Mouse (Mus musculus): Measurements from ENCODE around the gene Cib3. TPM values are rescaled to one million over a fixed set of nuclear protein-coding genes. Genes with fewer than 3 reads are reported as not detected.

Cib3 gene
- polyA plus RNA-seq, 1 experiment from 2014 or later = not detected

DNA sequence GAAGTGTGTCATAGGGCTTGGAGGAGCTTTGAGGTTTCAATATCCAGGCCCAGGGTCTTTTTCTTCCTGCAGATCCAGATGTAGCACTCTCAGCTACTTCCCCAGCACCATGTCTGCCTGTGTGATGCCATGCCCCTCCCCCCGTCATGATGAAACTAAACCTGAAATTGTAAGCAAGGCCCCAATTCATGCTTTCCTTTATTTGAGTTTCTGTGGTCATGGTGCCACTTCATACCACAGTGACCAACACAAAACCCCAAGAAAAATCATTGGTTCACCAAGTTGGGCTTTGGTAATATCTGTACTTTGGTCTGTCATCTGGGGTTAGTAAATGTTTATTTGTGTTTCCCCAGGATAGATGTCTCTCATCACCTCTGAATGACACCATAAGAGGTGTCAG, 4.1 kb downstream of the Cib3 start:
- Histone ChIP-seq H3K4me2 (replicated peaks) (no peak overlapping the region), H3K27ac (no peak overlapping the region), H3K9me3 (no peaks in the 10 kb centered on the region), H3K9ac (no peak overlapping the region), H3K4me1 (replicated peaks) (no peaks in the 10 kb centered on the region), H3K36me3 (no peaks in the 10 kb centered on the region), H3K4me3 (replicated peaks) (no peak overlapping the region), H3K27me3 (replicated peaks) (0 out of 2 replicates have a peak, but pooled peaks cover 2% of the 10 kb centered on the region)
- 72% methylated on average over 1 of the region's 1 CpGs for WGBS
- ATAC-seq = no peak

DNA sequence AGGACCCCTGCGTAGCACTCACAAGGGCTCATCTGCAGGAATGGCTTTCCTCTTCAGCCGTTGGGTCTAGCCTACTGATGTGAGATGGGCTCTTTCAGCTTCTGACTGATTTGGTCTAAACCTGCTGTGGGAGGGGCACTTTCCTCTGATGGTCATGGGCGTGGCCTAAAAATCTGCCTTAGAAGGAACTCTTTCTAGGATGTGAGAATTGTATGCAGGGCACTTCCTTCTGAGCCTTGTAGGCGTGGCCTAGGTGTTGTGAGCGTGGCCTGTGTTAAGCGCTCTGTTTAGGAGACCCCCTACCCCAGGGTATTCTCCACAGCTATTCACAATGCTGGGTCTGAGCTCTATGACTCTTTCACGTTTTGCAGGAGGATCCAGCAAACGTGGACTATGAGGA, 14.6 kb downstream of the Cib3 start:
- no peaks in the 10 kb centered on the region for H3K27me3 ChIP-seq (replicated peaks)
- no peak for ATAC-seq
- H3K4me3 ChIP-seq (replicated peaks) = no peak overlapping the region
- H3K4me2 ChIP-seq (replicated peaks) = no peak overlapping the region
- WGBS = 68% methylated on average over 8 of the region's 8 CpGs
- no peak overlapping the region for H3K9ac ChIP-seq
- no peaks in the 10 kb centered on the region for H3K36me3 ChIP-seq
- no peak overlapping the region for H3K27ac ChIP-seq
- H3K9me3 ChIP-seq = 0 out of 2 replicates have a peak, but pooled peaks cover 8% of the 10 kb centered on the region
- no peaks in the 10 kb centered on the region for H3K4me1 ChIP-seq (replicated peaks)

DNA sequence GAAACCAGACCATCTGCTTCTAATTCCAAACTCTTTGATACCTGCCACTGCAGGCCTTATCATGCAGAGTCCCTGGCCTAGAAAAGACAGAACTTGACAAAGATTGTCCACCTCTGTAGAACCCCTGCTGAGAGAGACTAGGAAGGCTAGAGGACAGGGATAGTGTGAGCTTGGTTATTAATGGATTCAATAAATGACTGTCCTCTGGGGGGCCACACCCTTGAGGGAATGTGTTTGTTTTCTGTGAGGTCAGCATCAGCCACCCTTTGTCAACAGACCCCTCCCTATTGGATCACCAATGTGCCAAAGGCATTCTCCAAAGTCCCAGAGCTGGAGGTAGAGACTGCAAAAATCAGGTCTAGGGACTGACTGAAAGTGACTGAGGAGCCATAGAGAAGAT, 20.6 kb downstream of the Cib3 start:
- Histone ChIP-seq H3K9me3 (no peaks in the 10 kb centered on the region), H3K27me3 (replicated peaks) (no peaks in the 10 kb centered on the region), H3K36me3 (no peaks in the 10 kb centered on the region), H3K4me2 (replicated peaks) (no peak overlapping the region), H3K27ac (no peak overlapping the region), H3K4me1 (replicated peaks) (no peaks in the 10 kb centered on the region), H3K4me3 (replicated peaks) (no peak overlapping the region), H3K9ac (no peak overlapping the region)
- ATAC-seq = no peak

DNA sequence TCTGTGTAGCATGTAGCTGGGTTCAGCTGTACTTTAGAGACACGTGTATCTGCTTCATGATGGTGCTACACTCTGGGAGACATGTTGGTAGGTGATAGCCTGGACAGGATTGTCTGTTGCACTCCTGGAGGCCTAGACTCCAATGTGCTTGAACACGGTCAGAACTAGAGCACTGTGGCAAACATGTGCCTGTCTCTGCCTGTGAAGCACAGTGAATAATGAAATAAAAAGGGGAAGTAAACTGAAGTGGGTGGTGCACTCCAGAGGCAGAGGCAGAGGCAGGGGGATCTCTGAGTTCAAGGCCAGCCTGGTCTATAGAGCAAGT, 22.5 kb downstream of the Cib3 start:
- no peaks in the 10 kb centered on the region for H3K36me3 ChIP-seq
- H3K9me3 ChIP-seq = no peaks in the 10 kb centered on the region
- peak overlapping the region; percentile 37 for H3K4me2 ChIP-seq (replicated peaks)
- H3K4me3 ChIP-seq (replicated peaks) = 0 out of 2 replicates have a peak overlapping the region, but pooled peaks have one; percentile 14
- WGBS = 71% methylated on average over 2 of the region's 2 CpGs
- H3K4me1 ChIP-seq (replicated peaks) = no peaks in the 10 kb centered on the region
- H3K9ac ChIP-seq = no peak overlapping the region
- H3K27me3 ChIP-seq (replicated peaks) = no peaks in the 10 kb centered on the region
- no peak for ATAC-seq
- peak overlapping the region; percentile 66; the same call in 1 of the 2 replicates for H3K27ac ChIP-seq

DNA sequence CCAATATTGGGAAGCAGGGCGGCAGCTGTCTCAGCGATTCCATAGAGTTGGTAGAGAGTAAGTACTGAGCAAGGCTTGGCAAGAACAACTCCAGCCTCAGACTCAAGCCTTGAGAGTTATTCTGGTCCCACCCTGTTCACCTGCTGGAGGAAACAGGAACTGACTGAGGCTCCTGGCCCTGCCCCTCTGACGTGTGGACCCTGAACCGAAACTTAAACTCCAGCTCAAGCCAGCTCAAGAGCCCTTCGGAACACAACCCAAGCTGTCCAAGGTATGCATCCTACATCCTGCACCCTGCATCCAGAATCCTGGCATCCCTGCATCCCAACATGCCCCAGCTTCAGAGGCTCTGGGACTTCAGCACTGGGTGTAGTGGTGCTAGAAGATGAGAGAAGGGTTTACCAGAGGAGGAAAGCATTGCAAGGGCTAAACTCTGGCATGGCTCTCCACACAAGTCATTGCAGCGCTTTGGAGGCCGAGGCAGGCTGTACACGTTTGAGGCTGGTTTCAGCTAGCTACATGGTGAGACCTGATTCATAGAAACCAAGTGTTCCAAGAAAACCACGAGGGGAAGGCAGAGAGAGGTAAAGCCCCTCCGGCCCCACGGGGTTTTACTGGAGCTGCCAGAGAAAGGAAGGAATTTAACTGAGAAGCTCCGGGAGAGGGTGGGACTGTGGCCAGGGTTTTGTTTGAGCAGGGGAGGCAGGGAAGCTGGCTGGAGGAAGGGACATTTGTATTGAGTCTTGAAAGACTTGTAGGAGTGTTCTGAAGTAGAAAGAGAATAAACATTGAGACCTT, 23.0 kb downstream of the Cib3 start, which contains the start of gene Hsh2d:
Gene Hsh2d, plus strand, starts transcription at position 222 of the 798 bp plus-strand sequence.
- Histone ChIP-seq H3K36me3 (no peaks in the 10 kb centered on the region), H3K9me3 (no peaks in the 10 kb centered on the region), H3K27me3 (replicated peaks) (no peaks in the 10 kb centered on the region), H3K4me2 (replicated peaks) (peak within 1 kb of the TSS; percentile 37), H3K4me3 (replicated peaks) (peak within 1 kb of the TSS; percentile 14; the same call in 1 of the 2 replicates), H3K9ac (no peak within 1 kb of the TSS), H3K27ac (peak within 1 kb of the TSS; percentile 66), H3K4me1 (replicated peaks) (no peaks in the 10 kb centered on the region)
- peak; percentile 83 for ATAC-seq
- WGBS = 56% methylated on average over 12 of the region's 12 CpGs

DNA sequence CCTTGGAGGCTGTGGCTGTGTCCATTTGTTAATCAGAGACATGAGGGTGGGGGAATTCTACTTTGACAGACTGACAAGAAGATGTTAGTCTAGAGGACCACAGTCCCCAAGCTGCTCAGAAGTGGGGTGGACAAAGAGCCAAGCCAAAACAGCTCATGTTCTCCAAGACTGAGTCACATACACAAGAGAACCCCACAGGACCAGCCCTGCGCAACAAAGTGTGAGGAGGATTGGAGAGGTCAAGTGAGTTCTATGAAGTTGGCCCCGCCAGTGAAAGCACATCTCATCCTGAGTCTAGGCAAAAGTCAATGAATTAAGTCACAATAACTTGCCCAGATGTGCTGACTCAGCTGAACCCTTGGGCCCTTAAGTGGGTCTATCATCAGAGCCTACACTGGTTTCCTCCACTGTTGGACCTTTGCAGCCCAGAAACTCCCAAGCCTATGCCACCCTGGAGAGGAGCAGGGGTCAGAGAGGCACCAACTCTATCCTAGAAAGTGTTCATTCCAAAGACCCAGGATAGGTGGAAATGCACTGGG, 24.8 kb downstream of the Cib3 start:
- Histone ChIP-seq H3K36me3 (no peaks in the 10 kb centered on the region), H3K9me3 (no peaks in the 10 kb centered on the region), H3K4me3 (replicated peaks) (no peak overlapping the region), H3K4me2 (replicated peaks) (no peak overlapping the region), H3K4me1 (replicated peaks) (no peaks in the 10 kb centered on the region), H3K9ac (no peak overlapping the region), H3K27ac (no peak overlapping the region), H3K27me3 (replicated peaks) (no peaks in the 10 kb centered on the region)
- WGBS = 89% methylated on average over 2 of the region's 2 CpGs
- ATAC-seq = no peak

DNA sequence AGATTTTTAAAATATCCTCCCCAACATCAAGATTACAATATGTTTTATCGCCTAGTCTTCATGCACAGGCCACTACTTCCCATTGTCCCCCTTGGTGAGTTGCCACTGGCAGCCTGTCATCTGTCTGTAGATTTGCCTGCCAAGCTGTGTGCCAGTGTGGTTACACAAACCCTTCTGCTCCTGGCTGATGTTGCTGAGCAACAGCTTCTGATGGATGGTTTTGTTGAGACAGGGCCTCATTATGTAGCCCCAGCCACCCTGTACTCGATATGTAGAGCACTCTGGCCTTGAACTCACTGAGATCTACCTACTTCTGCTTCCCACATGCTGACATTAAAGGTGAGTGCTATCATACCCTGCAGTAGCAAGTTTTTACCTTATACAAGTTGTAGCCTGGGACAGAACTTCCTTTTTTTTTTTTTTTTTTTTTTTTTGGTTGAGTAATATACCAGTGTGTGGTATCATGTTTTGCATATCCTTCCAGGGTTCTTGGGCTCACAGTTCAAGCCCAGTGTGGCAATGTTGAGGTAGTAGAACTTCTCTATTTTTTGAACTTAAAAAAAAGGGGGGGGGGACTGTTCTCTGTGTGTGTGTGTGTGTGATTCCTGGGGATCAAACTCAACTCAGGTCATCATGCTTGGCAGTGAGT, 29.0 kb downstream of the Cib3 start:
- Histone ChIP-seq H3K27ac (no peak overlapping the region), H3K4me3 (replicated peaks) (no peak overlapping the region), H3K9me3 (no peaks in the 10 kb centered on the region), H3K9ac (no peak overlapping the region), H3K36me3 (peaks cover 11% of the 10 kb centered on the region), H3K4me2 (replicated peaks) (no peak overlapping the region), H3K27me3 (replicated peaks) (no peaks in the 10 kb centered on the region), H3K4me1 (replicated peaks) (no peaks in the 10 kb centered on the region)
- ATAC-seq = 0 out of 2 replicates have a peak, but pooled peaks have one; percentile 49
- WGBS = 77% methylated on average over 2 of the region's 2 CpGs

DNA sequence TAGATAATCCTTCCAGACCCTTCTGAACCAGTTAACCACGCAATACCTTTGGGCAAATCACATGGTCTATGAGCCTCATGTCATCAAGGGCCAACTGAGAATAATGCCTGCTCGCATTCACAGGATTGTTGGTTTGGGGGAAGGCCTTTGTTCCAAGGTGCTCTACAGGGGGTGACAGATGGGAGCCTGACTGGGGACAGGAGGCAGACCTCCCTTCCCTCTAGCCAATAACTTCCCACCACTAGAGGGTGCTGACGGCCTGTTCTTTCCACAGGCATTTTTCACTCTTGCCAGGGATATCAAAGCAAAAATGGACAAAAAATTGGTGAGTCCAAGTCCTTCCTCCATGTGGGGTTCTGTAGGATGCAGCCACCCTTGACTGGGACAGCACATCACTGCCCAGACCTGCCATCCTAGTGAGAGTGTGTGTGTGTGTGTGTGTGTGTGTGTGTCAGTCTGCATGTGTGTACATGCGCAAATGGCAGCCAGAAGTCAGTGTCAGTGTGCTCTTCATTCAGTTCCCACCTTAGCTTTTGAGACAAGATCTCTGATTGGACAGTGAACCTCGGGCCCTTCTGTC, 35.2 kb downstream of the Cib3 start:
- Histone ChIP-seq H3K4me1 (replicated peaks) (no peaks in the 10 kb centered on the region), H3K36me3 (peaks cover 54% of the 10 kb centered on the region), H3K27ac (no peak overlapping the region), H3K27me3 (replicated peaks) (no peaks in the 10 kb centered on the region), H3K4me2 (replicated peaks) (no peak overlapping the region), H3K4me3 (replicated peaks) (no peak overlapping the region), H3K9ac (no peak overlapping the region), H3K9me3 (no peaks in the 10 kb centered on the region)
- ATAC-seq = peak; percentile 57
- 69% methylated on average over 5 of the region's 5 CpGs for WGBS

DNA sequence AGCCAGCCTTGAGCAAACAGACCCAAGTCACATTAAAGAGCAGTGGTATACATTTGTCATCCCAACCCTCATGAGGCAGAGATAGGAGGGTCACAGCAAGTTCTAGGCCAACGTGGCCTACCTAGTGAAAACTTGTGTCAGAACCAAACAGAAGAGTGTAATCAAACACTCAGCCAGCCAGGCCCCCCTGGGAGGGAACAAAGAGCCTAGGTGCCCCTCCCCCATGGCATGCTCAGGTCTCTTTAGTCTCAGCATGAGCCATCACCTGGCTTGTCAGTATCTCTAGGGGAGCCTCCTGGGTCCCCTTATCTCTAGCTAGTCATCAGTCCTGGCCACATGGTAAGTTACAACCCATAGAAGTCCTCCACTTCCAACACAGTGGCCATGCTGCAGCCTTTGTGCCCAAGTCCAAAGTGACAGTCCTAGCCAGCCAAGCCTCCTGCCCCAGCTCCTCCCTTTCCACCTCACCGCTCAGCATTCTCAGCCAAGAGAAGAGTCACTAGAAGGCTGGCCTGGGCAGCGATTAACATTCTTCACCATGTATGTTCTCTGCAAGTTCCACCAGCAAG, 42.9 kb downstream of the Cib3 start:
- Histone ChIP-seq H3K4me3 (replicated peaks) (no peak overlapping the region), H3K36me3 (peaks cover 43% of the 10 kb centered on the region), H3K9me3 (no peaks in the 10 kb centered on the region), H3K4me1 (replicated peaks) (no peaks in the 10 kb centered on the region), H3K4me2 (replicated peaks) (no peak overlapping the region), H3K9ac (no peak overlapping the region), H3K27me3 (replicated peaks) (no peaks in the 10 kb centered on the region), H3K27ac (no peak overlapping the region)
- peak; percentile 79 for ATAC-seq
- 80% methylated on average over 3 of the region's 3 CpGs for WGBS

DNA sequence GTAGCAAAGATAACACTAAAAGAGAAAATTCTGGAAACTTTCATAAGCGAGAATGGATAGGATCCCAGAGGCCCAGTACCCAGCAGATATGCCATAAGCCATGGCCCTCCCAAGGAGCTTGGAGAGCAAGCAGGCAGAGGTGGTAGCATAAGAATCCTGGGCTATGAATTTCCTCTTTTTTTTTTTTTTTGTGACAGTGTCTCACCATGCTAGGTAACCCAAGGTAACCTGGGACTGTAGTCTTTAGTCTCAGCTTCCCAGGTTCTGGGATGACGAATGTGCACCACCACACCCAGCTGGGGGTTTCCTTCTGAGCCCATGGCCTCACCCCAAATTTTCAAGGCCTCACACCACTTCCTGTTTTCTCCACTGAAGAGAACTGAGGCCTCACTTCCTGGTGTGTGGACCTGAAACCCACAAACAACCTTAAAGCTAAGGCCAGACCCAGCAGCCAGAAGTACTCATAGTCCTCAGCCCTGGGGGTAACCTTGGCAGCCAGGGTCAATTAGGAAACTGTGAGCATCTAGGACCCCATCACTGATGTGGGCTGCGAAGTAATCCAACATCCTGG, 43.5 kb downstream of the Cib3 start:
- ATAC-seq = 0 out of 2 replicates have a peak, but pooled peaks have one; percentile 9
- Histone ChIP-seq H3K4me2 (replicated peaks) (no peak overlapping the region), H3K4me3 (replicated peaks) (no peak overlapping the region), H3K9ac (no peak overlapping the region), H3K4me1 (replicated peaks) (no peaks in the 10 kb centered on the region), H3K36me3 (peaks cover 45% of the 10 kb centered on the region), H3K27ac (no peak overlapping the region), H3K9me3 (no peaks in the 10 kb centered on the region), H3K27me3 (replicated peaks) (no peaks in the 10 kb centered on the region)
- WGBS = 86% methylated on average over 3 of the region's 3 CpGs

DNA sequence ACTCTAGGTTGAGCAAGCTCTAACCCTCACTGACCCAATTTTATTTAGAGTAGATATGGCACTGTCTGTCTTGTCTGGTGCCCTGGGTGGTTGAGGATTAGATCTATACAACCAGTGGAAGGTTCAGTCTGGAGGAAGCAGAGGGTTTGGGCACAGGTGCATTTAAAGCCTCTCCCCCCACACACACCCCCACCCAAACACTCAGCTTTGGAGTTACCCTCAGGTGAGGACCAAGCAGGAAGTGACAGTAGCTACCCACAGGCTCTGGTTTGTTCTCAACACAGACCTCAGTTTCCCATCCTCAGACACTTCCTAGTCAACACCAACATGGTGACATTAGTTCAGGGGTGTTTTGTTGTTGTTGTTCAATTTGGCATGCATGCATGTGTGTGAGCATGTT, 49.8 kb downstream of the Cib3 start:
- no peaks in the 10 kb centered on the region for H3K9me3 ChIP-seq
- peaks cover 8% of the 10 kb centered on the region for H3K4me1 ChIP-seq (replicated peaks)
- H3K9ac ChIP-seq = no peak overlapping the region
- no peak for ATAC-seq
- H3K36me3 ChIP-seq = 0 out of 2 replicates have a peak, but pooled peaks cover 5% of the 10 kb centered on the region
- H3K4me2 ChIP-seq (replicated peaks) = peak overlapping the region; percentile 74; the same call in 1 of the 2 replicates
- H3K27ac ChIP-seq = no peak overlapping the region
- no peaks in the 10 kb centered on the region for H3K27me3 ChIP-seq (replicated peaks)
- no peak overlapping the region for H3K4me3 ChIP-seq (replicated peaks)
